Mouse (Mus musculus): Measurements from ENCODE around the gene Mon1b. TPM values are rescaled to one million over a fixed set of nuclear protein-coding genes. Genes with fewer than 3 reads are reported as not detected.

The Mon1b gene
- polyA plus RNA-seq, 1 experiment from 2014 or later, result 9.3 TPM

DNA sequence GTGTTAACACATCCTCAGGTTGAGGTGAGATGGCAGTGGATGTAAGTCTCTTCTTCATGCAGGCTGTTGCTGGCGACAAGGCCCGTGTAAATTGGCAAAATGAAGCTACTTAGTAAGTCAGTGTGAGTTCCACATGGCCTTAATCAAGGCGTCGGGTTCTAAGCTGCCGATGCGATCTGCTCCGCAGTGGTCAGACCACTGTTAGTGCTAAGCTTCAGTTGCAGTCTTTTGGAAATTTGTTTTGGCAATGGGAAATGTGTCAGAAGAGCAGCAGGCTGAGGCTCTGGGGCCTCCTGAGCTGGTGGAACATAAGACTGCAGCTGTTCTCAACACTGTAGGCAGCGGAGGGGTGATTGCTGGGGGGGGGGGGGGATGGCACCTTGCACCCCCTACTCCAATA lies 30.6 kb downstream of the Mon1b start:
- Histone ChIP-seq H3K9ac (ENCODE audit: low read depth, low read length) (no peak overlapping the region), H3K27ac (ENCODE audit: low read depth, low read length) (no peak overlapping the region), H3K4me2 (replicated peaks; ENCODE audit: low read depth, low read length) (no peak overlapping the region), H3K9me3 (ENCODE audit: control insufficient read depth, low read length) (no peaks in the 10 kb centered on the region), H3K36me3 (ENCODE audit: control insufficient read depth, insufficient read depth, low read length) (no peaks in the 10 kb centered on the region), H3K4me3 (ENCODE audit: low read length) (no peak overlapping the region), H3K4me1 (ENCODE audit: control insufficient read depth, insufficient read depth, low read length) (peaks cover 4% of the 10 kb centered on the region; the same call in 1 of the 2 replicates), H3K27me3 (ENCODE audit: control insufficient read depth, insufficient read depth, low read length) (no peaks in the 10 kb centered on the region)
- no peak for ATAC-seq (ENCODE audit: low FRiP score, low TSS enrichment)
- WGBS, result 66% methylated on average over 8 of the region's 8 CpGs

DNA sequence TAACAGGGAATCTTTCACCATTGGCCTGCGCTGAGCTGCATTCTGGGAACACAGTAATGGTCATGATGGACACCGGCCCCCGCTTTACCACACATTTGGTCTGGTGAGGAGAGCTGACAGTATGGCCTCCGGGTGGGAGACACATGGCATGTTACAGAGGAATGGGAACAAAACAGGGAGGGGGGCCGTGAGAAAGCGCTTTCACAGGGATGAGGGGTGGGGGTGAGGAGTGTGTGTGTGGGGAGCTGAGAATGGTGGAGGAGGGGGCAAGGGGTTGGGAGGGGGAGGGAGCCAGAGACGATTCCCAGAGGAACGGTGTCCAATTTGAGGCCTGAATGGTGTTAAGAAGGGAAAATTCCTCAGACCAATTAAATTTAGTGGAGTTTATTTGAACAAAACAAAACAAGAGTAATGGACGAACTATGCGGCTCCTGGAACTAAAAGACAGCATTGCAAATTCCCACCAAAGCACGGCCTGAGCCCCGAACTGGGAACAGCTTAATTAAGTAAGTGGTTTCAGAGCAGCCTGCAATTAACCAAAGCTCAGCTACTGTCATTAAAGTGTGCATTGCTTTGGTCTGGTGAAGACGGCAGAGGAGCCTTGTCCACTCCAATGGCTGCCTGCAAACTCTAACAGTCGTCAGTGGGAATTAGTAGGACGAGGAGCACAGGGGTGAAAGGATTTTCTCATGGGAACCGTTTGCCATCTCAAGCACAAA lies 31.5 kb downstream of the Mon1b start:
- H3K36me3 ChIP-seq (ENCODE audit: control insufficient read depth, insufficient read depth, low read length), result no peaks in the 10 kb centered on the region
- 37% methylated on average over 16 of the region's 16 CpGs for WGBS
- no peak overlapping the region for H3K27ac ChIP-seq (ENCODE audit: low read depth, low read length)
- H3K4me3 ChIP-seq (ENCODE audit: low read length), result no peak overlapping the region
- H3K4me1 ChIP-seq (ENCODE audit: control insufficient read depth, insufficient read depth, low read length), result peaks cover 4% of the 10 kb centered on the region; the same call in 1 of the 2 replicates
- H3K4me2 ChIP-seq (replicated peaks; ENCODE audit: low read depth, low read length), result no peak overlapping the region
- no peak for ATAC-seq (ENCODE audit: low FRiP score, low TSS enrichment)
- H3K27me3 ChIP-seq (ENCODE audit: control insufficient read depth, insufficient read depth, low read length), result no peaks in the 10 kb centered on the region
- no peaks in the 10 kb centered on the region for H3K9me3 ChIP-seq (ENCODE audit: control insufficient read depth, low read length)
- H3K9ac ChIP-seq (ENCODE audit: low read depth, low read length), result no peak overlapping the region

DNA sequence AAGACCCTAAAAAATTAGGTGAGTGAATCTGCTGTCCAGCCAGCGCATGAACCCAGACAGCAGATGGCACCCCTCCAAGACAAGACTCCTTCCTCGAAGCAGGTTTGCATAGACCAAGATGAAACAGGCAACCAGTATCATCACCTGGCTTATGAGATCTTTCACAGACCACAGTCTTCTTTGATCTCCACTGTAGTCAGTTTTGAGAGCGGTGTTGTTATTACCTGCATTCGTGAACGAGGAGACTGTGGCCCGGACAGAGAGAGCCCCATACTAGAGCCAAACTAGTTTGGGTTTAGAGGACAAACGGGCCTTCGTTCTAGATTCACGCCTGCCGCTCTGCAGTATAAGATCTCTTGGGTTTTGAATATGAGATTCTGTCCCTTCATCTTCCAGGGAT lies 34.5 kb downstream of the Mon1b start:
- Histone ChIP-seq H3K9ac (ENCODE audit: low read depth, low read length) (no peak overlapping the region), H3K27ac (ENCODE audit: low read depth, low read length) (no peak overlapping the region), H3K36me3 (ENCODE audit: control insufficient read depth, insufficient read depth, low read length) (no peaks in the 10 kb centered on the region), H3K4me2 (replicated peaks; ENCODE audit: low read depth, low read length) (no peak overlapping the region), H3K9me3 (ENCODE audit: control insufficient read depth, low read length) (no peaks in the 10 kb centered on the region), H3K27me3 (ENCODE audit: control insufficient read depth, insufficient read depth, low read length) (no peaks in the 10 kb centered on the region), H3K4me1 (ENCODE audit: control insufficient read depth, insufficient read depth, low read length) (peaks cover 4% of the 10 kb centered on the region; the same call in 1 of the 2 replicates), H3K4me3 (ENCODE audit: low read length) (no peak overlapping the region)
- 88% methylated on average over 10 of the region's 10 CpGs for WGBS
- ATAC-seq (ENCODE audit: low FRiP score, low TSS enrichment), result no peak

DNA sequence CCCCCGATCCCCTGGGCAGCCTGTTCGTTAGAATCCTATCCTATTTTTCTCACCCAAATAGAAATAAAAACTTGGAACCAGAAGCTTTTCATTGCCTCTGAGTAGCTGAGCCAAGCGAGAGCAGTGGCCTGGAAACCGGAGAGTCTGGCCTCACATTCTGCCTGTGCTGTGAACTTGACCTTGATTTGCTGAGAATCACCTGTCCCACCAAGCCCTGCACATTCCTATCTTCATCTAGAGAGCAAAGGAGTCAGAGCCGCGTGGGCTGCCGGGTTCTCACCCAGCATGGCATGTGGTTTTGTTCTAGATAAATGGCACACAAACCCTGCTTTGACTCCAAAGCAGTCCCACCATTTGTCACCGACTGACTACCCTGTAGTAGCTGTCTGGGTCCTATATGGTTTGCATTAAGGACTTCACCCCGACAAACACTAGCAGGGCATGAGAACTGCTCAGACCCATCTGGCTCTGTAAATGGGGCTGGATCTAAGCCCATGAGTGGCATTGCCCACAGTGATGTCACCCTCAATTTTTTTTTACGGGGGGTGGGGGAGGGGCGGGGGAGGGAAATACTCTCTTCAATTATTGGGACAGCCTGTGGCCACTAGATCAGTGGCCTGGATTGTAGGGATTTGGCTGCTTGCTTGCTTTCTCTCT lies 37.3 kb downstream of the Mon1b start:
- Histone ChIP-seq H3K27ac (ENCODE audit: low read depth, low read length) (no peak overlapping the region), H3K36me3 (ENCODE audit: control insufficient read depth, insufficient read depth, low read length) (no peaks in the 10 kb centered on the region), H3K4me3 (ENCODE audit: low read length) (no peak overlapping the region), H3K9me3 (ENCODE audit: control insufficient read depth, low read length) (no peaks in the 10 kb centered on the region), H3K4me1 (ENCODE audit: control insufficient read depth, insufficient read depth, low read length) (no peaks in the 10 kb centered on the region), H3K4me2 (replicated peaks; ENCODE audit: low read depth, low read length) (no peak overlapping the region), H3K9ac (ENCODE audit: low read depth, low read length) (no peak overlapping the region), H3K27me3 (ENCODE audit: control insufficient read depth, insufficient read depth, low read length) (no peaks in the 10 kb centered on the region)
- ATAC-seq (ENCODE audit: low FRiP score, low TSS enrichment), result no peak
- 69% methylated on average over 11 of the region's 11 CpGs for WGBS

DNA sequence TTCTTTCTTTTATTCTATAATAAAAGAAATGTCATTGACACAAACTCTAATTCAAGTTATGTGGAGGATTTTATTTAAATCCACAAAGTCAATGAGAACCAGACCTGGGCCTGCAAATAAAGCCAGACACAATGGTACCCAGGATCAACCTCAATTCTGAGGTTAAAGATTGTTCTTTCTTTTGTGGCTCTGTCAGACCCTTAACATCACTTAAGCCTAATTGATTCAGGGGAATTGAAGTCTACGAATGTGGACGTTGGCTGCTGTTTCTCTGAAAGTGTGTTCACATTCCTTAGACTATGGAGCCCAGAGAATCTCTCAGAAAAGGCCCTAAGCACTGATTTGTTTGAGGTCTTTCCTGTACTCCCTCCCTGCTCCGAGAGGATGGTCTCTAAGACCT lies 37.9 kb downstream of the Mon1b start:
- 63% methylated on average over 3 of the region's 3 CpGs for WGBS
- H3K9ac ChIP-seq (ENCODE audit: low read depth, low read length), result no peak overlapping the region
- no peaks in the 10 kb centered on the region for H3K9me3 ChIP-seq (ENCODE audit: control insufficient read depth, low read length)
- no peak overlapping the region for H3K4me3 ChIP-seq (ENCODE audit: low read length)
- H3K27ac ChIP-seq (ENCODE audit: low read depth, low read length), result no peak overlapping the region
- H3K27me3 ChIP-seq (ENCODE audit: control insufficient read depth, insufficient read depth, low read length), result no peaks in the 10 kb centered on the region
- no peaks in the 10 kb centered on the region for H3K4me1 ChIP-seq (ENCODE audit: control insufficient read depth, insufficient read depth, low read length)
- no peak for ATAC-seq (ENCODE audit: low FRiP score, low TSS enrichment)
- no peaks in the 10 kb centered on the region for H3K36me3 ChIP-seq (ENCODE audit: control insufficient read depth, insufficient read depth, low read length)
- no peak overlapping the region for H3K4me2 ChIP-seq (replicated peaks; ENCODE audit: low read depth, low read length)

DNA sequence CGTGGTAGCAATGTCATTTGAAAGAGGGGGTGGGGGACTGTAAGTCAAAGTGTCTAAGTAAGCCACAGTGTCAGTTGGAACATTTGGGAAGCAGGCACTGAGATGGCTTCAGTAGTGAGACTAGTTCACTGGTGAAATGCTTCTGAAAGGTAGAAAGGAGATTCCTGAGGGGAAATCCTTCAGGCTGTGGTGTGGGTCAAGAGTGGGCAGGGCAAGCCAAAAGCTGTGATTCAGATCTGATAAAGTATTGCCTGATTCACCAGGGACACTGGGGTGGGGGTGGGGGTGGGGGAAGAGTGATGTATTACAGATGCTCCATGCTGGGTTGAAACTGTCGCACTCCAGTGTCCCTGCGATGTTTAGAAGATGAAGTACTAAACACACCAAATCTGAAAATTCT lies 39.2 kb downstream of the Mon1b start:
- H3K4me3 ChIP-seq (ENCODE audit: low read length), result no peak overlapping the region
- WGBS, result 68% methylated on average over 3 of the region's 3 CpGs
- H3K9me3 ChIP-seq (ENCODE audit: control insufficient read depth, low read length), result no peaks in the 10 kb centered on the region
- H3K27ac ChIP-seq (ENCODE audit: low read depth, low read length), result no peak overlapping the region
- no peak overlapping the region for H3K4me2 ChIP-seq (replicated peaks; ENCODE audit: low read depth, low read length)
- H3K27me3 ChIP-seq (ENCODE audit: control insufficient read depth, insufficient read depth, low read length), result no peaks in the 10 kb centered on the region
- H3K9ac ChIP-seq (ENCODE audit: low read depth, low read length), result no peak overlapping the region
- H3K4me1 ChIP-seq (ENCODE audit: control insufficient read depth, insufficient read depth, low read length), result no peaks in the 10 kb centered on the region
- H3K36me3 ChIP-seq (ENCODE audit: control insufficient read depth, insufficient read depth, low read length), result no peaks in the 10 kb centered on the region
- no peak for ATAC-seq (ENCODE audit: low FRiP score, low TSS enrichment)

DNA sequence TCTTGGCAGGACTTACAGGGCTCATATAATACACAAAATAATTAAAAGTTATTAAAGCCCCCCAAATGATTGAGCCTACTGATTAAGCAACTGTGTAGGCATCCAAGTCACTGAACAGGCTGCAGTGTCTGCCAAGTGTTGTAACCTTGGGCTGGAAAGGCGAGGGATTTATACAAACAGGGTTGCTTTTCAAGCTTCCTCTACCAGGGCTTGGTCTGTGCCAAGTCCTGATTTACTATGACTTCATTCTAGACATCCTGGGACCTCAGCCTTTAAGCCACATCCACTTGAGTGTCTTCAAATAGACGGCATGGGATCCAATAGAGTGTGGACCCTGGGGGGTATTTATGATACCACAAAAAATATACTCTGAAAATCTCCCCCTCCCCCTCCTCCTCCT lies 39.9 kb downstream of the Mon1b start:
- ATAC-seq (ENCODE audit: low FRiP score, low TSS enrichment), result no peak
- WGBS, result 89% methylated on average over 2 of the region's 2 CpGs
- H3K4me2 ChIP-seq (replicated peaks; ENCODE audit: low read depth, low read length), result no peak overlapping the region
- H3K4me3 ChIP-seq (ENCODE audit: low read length), result no peak overlapping the region
- no peak overlapping the region for H3K27ac ChIP-seq (ENCODE audit: low read depth, low read length)
- H3K4me1 ChIP-seq (ENCODE audit: control insufficient read depth, insufficient read depth, low read length), result no peaks in the 10 kb centered on the region
- no peaks in the 10 kb centered on the region for H3K36me3 ChIP-seq (ENCODE audit: control insufficient read depth, insufficient read depth, low read length)
- H3K27me3 ChIP-seq (ENCODE audit: control insufficient read depth, insufficient read depth, low read length), result no peaks in the 10 kb centered on the region
- no peaks in the 10 kb centered on the region for H3K9me3 ChIP-seq (ENCODE audit: control insufficient read depth, low read length)
- H3K9ac ChIP-seq (ENCODE audit: low read depth, low read length), result no peak overlapping the region

DNA sequence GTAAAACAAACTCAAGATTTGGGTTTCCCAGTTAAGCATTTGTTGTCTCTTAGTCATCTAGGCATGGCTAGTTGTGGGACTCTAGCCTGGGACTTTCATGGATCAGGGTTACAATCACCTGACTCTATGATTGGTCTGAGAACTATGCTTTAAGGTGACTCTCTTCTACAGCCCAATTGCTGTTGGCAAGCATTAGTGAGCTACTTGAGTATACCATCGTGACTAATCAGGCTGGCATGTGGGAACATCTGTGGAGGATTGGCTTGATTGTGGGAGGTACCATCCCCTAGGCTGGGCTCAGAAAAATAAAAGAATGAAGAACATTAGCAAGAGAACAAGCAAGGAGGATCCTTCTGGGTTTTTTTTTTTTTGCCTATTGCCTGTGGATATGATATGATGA lies 41.4 kb downstream of the Mon1b start:
- Histone ChIP-seq H3K4me2 (replicated peaks; ENCODE audit: low read depth, low read length) (no peak overlapping the region), H3K4me1 (ENCODE audit: control insufficient read depth, insufficient read depth, low read length) (no peaks in the 10 kb centered on the region), H3K27me3 (ENCODE audit: control insufficient read depth, insufficient read depth, low read length) (no peaks in the 10 kb centered on the region), H3K9me3 (ENCODE audit: control insufficient read depth, low read length) (no peaks in the 10 kb centered on the region), H3K4me3 (ENCODE audit: low read length) (no peak overlapping the region), H3K9ac (ENCODE audit: low read depth, low read length) (no peak overlapping the region), H3K27ac (ENCODE audit: low read depth, low read length) (no peak overlapping the region), H3K36me3 (ENCODE audit: control insufficient read depth, insufficient read depth, low read length) (no peaks in the 10 kb centered on the region)
- no peak for ATAC-seq (ENCODE audit: low FRiP score, low TSS enrichment)
- 97% methylated on average over 1 of the region's 1 CpGs for WGBS

DNA sequence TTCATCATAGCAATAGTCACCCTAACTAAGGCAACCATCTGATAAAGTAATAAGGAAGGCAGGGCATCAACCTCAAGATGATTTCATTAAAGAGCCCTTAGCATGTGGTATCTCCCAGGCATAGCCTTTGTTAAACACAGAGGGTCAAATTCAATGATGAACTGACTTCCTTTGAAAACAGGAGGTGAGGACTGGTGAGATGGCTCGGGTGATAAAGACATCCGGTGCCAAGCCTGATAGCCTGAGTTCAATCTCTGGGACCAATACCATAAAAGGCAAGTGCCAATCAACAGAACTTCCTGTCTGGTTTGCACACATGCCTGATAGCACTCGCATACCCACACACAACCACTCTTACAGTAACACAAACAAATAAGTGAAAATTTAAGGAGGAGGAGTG lies 44.0 kb downstream of the Mon1b start:
- no peaks in the 10 kb centered on the region for H3K27me3 ChIP-seq (ENCODE audit: control insufficient read depth, insufficient read depth, low read length)
- H3K9ac ChIP-seq (ENCODE audit: low read depth, low read length), result no peak overlapping the region
- H3K36me3 ChIP-seq (ENCODE audit: control insufficient read depth, insufficient read depth, low read length), result no peaks in the 10 kb centered on the region
- H3K4me2 ChIP-seq (replicated peaks; ENCODE audit: low read depth, low read length), result no peak overlapping the region
- H3K4me3 ChIP-seq (ENCODE audit: low read length), result no peak overlapping the region
- no peaks in the 10 kb centered on the region for H3K9me3 ChIP-seq (ENCODE audit: control insufficient read depth, low read length)
- no peak overlapping the region for H3K27ac ChIP-seq (ENCODE audit: low read depth, low read length)
- 51% methylated on average over 3 of the region's 3 CpGs for WGBS
- ATAC-seq (ENCODE audit: low FRiP score, low TSS enrichment), result no peak
- H3K4me1 ChIP-seq (ENCODE audit: control insufficient read depth, insufficient read depth, low read length), result no peaks in the 10 kb centered on the region
